Mouse (Mus musculus) B cell, adult 2 months (primary cell): ENCODE data around the gene Cbx5.
"Not testable (repeated sequence)": the region's sequence is repeated elsewhere in the genome, so short reads cannot be mapped to it uniquely, and the experiment has no call there.

ENCODE experiments used
- DNase-seq, 2 experiments: peaks; one replicate each; pipeline ENCODE4 v3.0.0; 2022

The Cbx5 gene

GRCm38 (mm10) chr15:103250195-103250740 lies 10.7 kb upstream of the Cbx5 start:
- DNase-seq: peak; percentile 82

GRCm38 (mm10) chr15:103249511-103249910 lies 9.9 kb upstream of the Cbx5 start:
- DNase-seq: not testable (repeated sequence)

GRCm38 (mm10) chr15:103248401-103249313 lies 9.0 kb upstream of the Cbx5 start:
- no peak for DNase-seq

DNA sequence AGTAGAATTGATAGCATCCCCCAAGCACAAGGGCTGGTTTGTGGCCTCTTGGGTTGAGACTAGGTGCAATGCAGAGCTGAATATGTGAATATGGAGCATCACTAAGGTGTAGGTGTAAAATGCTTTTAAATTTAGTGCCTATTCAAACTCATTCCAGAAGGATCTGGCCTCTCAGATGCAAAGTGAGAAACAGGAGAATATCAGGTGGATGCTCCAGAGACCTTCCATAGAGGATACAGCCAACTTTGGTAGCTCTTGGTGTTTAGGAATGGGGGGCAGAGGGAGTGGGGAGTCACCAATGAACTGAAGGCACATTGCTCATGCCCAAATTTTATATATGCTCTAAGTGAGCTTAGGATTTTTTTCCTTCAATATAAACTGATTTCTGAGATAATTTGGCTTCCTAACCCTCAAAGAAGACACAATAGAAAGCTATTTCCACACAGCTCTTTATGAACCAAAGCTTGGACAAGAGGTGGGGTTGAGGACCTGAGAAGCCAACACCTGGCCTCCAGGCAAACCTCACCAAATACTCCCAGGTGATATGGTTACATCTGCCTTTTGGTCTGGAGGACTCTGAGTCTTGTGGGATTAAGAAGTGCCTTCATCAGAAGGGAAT lies 8.3 kb upstream of the Cbx5 start:
- no peak for DNase-seq

DNA sequence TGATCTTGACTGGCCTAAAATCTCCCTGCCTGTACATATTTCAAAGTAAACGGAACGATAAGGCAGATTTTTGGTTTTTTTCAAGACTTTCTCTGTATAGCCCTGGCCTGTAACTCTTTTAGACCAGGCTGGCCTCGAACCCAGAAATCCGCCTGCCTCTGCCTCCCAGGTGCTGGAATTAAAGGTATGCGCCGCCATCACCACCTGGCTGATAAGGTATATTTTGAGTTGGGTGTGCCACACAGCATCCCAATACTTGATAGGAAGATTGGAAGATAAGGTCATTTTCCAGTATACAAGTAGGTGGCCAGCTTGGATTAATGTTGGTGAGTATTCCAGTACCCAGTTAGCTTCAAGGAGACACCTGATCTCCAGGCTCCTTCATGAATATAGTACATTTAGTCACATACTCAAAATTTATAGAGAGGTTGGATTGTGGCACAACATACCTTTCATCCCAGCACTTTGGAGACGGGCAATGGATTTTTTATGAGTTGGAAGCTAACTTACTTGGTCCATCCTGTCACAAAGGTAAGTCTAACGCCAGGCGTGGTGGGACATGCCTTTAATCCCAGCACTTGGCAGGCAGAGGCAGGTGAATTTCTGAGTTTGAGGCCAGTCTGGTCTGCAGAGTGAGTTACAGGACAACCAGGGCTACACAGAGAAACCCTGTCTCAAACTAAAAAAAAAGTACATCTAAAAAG lies 7.6 kb upstream of the Cbx5 start:
- DNase-seq: no peak

GRCm38 (mm10) chr15:103245616-103246015 lies 6.0 kb upstream of the Cbx5 start:
- DNase-seq: no peak

DNA sequence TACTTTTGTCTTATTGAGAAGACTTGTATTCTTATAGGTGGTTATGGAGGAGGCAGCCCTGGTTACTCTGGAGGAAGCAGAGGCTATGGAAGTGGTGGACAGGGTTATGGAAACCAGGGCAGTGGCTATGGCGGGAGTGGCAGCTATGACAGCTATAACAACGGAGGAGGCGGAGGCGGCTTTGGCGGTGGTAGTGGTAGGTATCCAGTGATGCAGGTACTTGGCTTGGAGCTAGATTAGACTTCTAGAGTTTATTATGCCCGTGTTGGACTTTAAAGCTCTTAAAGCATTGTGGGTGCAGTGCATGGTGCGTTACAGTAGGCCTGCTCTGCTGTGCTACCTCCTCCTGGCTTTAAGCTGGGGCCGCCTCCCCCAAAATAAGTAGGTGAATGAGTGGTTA lies 3.3 kb upstream of the Cbx5 start:
- no peak for DNase-seq

DNA sequence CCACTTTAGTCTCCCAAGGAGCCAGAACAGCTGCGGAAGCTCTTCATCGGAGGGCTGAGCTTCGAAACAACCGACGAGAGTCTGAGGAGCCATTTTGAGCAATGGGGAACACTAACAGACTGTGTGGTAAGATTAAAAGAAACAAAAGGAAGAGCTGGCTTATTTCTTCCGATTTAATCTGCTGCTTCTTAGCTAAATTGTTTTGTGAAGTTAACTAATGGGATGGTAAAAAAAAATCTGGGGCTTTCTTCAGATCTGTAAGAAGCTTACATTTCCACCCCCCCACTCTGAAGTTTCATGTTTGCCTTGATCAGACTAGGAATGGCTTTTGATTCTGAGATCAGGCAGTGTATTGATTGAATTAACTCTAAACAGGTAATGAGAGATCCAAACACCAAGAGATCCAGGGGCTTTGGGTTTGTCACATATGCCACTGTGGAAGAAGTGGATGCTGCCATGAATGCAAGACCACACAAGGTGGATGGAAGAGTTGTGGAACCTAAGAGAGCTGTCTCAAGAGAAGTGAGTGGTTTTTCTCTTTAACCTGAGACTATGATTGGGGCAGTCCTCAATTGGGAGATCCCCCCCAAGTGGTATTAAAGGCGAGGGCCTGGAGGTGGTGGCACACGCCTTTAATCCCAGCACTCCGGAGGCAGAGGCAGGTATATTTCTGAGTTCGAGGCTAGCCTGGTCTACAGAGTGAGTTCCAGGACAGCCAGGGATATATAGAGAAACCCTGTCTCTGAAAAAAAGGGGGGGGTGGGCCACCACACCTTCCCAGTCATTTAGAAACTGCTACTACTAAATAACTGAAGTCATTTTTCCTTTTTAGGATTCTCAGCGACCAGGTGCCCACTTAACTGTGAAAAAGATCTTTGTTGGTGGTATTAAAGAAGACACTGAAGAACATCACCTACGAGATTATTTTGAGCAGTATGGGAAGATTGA lies 1.7 kb upstream of the Cbx5 start:
- not testable (repeated sequence) for DNase-seq

GRCm38 (mm10) chr15:103240160-103241028 lies 778 bp upstream of the Cbx5 start, which contains the start of gene Hnrnpa1:
Hnrnpa1 (plus strand) TSS chr15:103240432.
- DNase-seq: peak in 1 of 2 experiments; percentile 92

GRCm38 (mm10) chr15:103239130-103239684 lies 409 bp downstream of the Cbx5 start:
- DNase-seq: peak; percentile 84 to 86

DNA sequence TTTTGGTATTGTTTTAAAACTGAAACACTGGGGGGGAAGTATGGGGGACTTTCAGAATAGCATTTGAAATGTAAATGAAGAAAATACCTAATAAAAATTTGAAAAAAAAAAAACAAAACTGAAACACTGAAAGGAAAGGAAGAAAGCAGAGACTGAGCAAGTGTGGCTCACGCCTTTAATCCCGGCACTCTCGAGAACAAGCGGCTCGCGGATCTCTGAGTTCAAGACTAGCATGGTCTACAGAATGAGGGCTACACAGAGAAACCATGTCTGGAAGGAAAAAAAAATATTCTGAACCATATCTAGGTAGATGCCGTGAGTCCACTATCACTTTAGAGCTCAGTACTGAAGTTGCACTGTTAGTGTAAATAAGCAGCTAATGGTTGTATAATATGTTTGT lies 2.3 kb downstream of the Cbx5 start:
- no peak for DNase-seq

- DNase-seq: no peak
Measured at GRCm38 (mm10) chr15:103233119-103233518, 6.5 kb downstream of the Cbx5 start.

DNA sequence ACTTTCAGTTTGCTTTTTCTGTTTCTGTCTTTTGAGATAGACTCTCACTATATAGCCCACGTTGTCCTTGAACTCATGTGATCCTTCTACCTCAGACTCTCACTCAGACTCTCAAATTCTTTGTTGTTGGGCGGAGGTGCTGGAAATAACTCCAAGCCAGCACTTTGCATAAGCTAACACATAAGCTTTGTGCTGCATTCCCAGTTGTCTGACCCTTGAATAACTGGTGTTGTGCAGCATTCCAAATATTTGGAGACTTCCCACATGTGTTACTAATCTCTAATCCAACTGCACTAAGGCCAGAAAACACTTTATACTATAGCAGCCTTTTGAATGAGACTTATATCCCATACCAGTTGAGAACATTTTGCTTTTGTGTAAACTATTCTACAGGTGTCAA lies 10.7 kb downstream of the Cbx5 start:
- DNase-seq: no peak

- no peak for DNase-seq
Measured at GRCm38 (mm10) chr15:103227572-103227971, 12.0 kb downstream of the Cbx5 start.

- no peak for DNase-seq
Measured at GRCm38 (mm10) chr15:103227022-103227421, 12.6 kb downstream of the Cbx5 start.

DNA sequence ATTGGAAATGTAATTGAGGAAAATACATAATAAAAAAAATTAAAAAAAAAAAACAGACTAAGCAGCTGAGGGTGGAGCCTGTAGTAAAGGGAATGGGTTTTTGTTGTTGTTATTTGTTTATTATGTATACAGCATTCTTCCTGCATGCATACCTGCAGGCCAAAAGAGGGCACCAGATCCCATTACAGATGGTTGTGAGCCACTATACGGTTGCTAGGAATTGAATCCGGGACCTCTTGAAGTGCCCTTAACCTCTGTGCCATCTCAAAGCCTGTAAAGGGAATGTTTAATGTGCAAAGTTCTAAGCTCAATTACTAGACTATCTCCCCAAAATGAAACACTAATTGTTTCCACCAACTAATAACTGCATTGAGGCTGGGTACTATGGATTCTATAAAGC lies 15.5 kb downstream of the Cbx5 start:
- no peak for DNase-seq

DNA sequence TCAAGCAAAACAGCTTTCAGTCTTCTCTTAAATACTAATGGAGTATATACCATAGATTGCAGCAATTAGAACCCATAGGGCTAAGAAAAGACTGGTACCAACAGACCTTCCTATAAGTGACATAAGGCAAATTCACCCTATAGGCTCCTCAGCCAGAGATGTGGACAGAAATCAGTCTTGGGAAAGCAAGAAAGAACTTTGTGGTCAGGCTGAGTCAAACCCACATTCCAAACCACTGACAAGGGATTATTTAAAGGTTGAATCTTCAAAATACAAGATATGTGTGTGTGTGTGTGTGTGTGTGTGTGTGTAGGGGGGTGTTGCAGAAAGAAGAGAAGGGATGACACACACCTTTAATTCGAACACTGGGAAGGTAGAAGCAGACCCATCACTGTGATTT lies 18.2 kb downstream of the Cbx5 start:
- DNase-seq: no peak

DNA sequence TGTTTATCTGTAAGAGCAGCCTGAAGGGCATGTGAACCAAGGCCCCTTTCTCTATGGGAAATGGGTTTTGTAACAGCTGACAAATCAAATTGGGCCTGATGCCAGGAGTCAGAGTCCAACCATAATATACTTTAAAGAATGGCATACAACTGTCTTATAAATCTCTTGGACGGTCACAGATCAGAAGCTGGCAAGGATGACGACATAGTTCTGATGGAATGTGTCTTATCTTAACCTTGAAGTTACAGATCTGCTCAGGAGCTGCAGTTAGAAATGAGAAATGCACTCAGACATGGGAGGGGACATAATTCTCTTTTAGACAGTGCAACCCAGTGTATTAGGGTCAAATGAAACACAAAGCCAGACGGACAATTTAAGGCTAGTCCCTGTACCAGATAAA lies 18.8 kb downstream of the Cbx5 start:
- no peak for DNase-seq

GRCm38 (mm10) chr15:103216052-103216451 lies 23.6 kb downstream of the Cbx5 start:
- DNase-seq: no peak
